Mouse (Mus musculus) lung, postnatal 0 days (tissue): Measurements from ENCODE around the gene Depdc5.

Experiments used
- CTCF ChIP-seq: IDR thresholded peaks from 2 replicates; pipeline ENCODE4 v1.5.1; 2016; ENCODE audit warnings: antibody characterized with exemption, mild to moderate bottlenecking
- EP300 ChIP-seq: IDR thresholded peaks from 2 replicates; pipeline ENCODE4 v1.6.1; 2016; ENCODE audit warnings: antibody characterized with exemption, mild to moderate bottlenecking, control low read depth

DNA sequence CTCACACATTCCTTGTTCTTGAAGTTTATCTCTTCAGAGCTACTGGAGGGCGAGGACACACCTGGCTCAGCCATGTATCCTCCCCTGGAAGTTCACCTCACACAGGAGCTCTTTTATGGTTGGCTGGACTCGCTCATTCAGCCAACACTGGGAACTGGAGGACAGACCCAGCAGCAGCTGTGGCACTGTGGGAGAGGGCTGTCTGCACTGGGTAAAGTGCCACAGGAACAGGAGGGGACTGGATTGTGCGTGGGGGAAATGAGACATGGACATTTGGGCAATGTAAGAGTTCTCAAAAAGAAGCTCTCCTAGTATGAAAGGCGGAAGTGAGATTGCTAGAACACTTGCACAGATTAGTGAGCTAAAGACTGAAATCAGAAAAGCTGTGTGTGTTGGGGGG, 132.3 kb downstream of the Depdc5 start:
- TF ChIP-seq EP300 = no peak
- TF ChIP-seq CTCF = no peak
